Mouse (Mus musculus): ENCODE results near the gene Adamts14. TPM values are rescaled to one million over a fixed set of nuclear protein-coding genes. Genes with fewer than 3 reads are reported as not detected.

Gene Adamts14
- polyA plus RNA-seq, 1 experiment from 2014 or later, result 0.85 TPM

DNA sequence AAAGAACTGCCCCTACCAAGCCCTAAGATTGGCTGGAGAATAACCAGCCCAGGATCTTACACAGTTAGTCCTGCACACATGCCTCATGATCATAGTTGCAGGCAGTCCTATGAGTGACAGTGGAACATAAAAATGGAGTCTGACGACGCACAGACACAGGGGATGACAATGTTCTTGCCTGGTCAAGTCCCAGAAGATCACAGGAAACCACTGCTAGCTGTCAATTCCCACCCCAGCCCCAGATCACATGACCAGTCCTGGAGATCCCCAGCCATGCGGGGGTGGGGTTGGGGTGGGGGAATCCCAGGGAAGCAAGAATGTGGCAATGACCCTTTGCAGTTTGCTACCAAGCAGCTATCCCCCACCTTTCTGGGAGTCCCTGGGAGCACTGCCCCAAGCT lies 69.3 kb downstream of the Adamts14 start:
- H3K4me2 ChIP-seq, result no peak overlapping the region
- 0 out of 2 replicates have a peak, but pooled peaks cover 3% of the 10 kb centered on the region for H3K4me1 ChIP-seq (replicated peaks)
- H3K9ac ChIP-seq (replicated peaks), result no peak overlapping the region
- no peak overlapping the region for H3K4me3 ChIP-seq (replicated peaks)
- ATAC-seq (ENCODE audit: insufficient number of reproducible peaks, insufficient read depth, low FRiP score, low TSS enrichment, low read depth), result no peak
- no peaks in the 10 kb centered on the region for H3K36me3 ChIP-seq
- H3K27me3 ChIP-seq, result no peaks in the 10 kb centered on the region
- H3K9me3 ChIP-seq, result no peaks in the 10 kb centered on the region
- no peak overlapping the region for H3K27ac ChIP-seq
- 56% methylated on average over 3 of the region's 3 CpGs for WGBS

DNA sequence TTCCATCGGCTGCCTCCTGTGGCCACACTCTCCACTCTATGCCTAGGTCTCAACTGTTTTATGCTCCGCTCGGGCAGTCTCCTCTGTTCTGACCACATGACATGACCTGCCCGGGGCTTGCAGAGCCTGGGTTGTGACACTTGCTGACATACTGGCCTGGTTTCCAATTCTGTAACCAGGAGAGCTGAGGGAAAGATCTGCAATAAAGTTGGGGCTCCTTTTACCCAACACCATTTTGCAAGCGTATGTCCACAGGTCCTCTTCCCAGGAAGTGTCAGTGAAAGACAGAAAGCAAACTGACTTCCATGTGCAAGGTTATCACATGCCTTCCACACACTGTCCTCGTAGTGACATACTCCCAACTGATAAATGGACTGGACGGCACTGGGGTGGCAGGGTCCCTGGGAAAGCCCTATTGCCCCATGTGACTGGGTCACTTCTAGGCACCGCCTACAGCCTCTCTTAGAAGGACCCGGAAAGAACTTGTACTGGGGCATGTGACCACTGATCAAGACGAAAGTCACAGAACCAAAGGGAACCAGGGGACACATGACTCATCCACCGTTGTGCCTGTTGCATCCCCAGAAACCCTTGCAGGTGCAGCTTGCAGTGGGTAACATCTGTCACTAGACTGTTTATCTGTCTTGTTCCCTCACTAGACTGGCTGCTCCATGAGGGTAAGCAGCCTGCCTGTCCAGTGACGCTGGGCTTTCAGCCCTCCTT lies 71.5 kb downstream of the Adamts14 start:
- no peaks in the 10 kb centered on the region for H3K36me3 ChIP-seq
- H3K4me2 ChIP-seq, result no peak overlapping the region
- 0 out of 2 replicates have a peak, but pooled peaks cover 3% of the 10 kb centered on the region for H3K4me1 ChIP-seq (replicated peaks)
- no peak overlapping the region for H3K9ac ChIP-seq (replicated peaks)
- no peak overlapping the region for H3K27ac ChIP-seq
- no peak for ATAC-seq (ENCODE audit: insufficient number of reproducible peaks, insufficient read depth, low FRiP score, low TSS enrichment, low read depth)
- H3K27me3 ChIP-seq, result no peaks in the 10 kb centered on the region
- WGBS, result 80% methylated on average over 12 of the region's 12 CpGs
- H3K4me3 ChIP-seq (replicated peaks), result no peak overlapping the region
- no peaks in the 10 kb centered on the region for H3K9me3 ChIP-seq

DNA sequence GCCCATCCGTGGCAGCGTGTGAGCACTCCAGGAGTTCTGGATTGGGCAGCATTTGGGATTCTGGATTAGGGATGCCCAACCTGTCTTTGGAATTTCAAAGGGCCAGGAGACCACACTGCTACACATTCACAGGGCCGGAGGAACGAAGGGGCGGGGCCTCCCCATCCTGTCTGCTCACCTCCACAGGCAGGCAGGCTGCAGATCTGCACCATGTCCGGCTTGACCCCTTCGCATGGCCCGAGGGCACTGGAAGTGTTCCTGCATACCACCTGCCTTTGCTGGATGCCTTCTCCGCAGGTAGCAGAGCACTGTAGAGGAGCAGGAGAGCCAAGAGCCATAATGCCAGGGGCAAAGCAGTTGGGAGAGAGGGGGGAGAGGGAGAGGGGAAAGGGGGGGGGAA lies 72.2 kb downstream of the Adamts14 start:
- Histone ChIP-seq H3K4me1 (replicated peaks) (0 out of 2 replicates have a peak, but pooled peaks cover 3% of the 10 kb centered on the region), H3K4me2 (no peak overlapping the region), H3K9ac (replicated peaks) (no peak overlapping the region), H3K9me3 (no peaks in the 10 kb centered on the region), H3K27me3 (no peaks in the 10 kb centered on the region), H3K27ac (no peak overlapping the region), H3K4me3 (replicated peaks) (no peak overlapping the region), H3K36me3 (no peaks in the 10 kb centered on the region)
- 43% methylated on average over 9 of the region's 9 CpGs for WGBS
- no peak for ATAC-seq (ENCODE audit: insufficient number of reproducible peaks, insufficient read depth, low FRiP score, low TSS enrichment, low read depth)

DNA sequence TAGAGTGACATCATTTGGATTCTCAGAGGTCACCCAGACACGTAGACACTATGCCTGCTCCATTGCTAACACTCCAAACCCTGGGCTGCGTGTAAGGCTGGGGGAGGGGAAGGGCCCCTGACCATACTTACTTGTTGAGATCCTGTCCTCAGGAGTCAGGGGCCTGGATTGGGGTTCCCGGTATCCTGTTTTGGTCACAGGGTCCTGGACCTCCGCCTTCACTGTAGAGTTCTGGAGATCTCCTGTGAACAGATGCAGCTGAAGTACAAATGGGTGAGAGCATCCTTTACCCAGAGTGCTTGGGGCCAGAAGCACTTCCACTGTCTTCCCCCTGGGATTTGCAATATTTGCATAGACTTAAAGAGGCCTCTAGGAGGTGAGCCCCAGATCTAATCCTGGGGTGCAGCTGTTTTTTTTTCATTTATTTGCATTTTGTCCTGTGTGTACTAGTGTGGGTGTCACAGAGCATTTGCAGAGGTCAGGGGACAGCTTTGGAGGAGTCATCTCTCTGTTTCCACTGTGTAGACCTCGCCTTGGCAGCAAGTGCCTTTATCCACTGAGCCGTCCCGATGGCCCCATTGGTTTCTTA lies 72.9 kb downstream of the Adamts14 start:
- H3K9ac ChIP-seq (replicated peaks), result no peak overlapping the region
- no peaks in the 10 kb centered on the region for H3K36me3 ChIP-seq
- no peaks in the 10 kb centered on the region for H3K9me3 ChIP-seq
- no peak overlapping the region for H3K4me3 ChIP-seq (replicated peaks)
- no peak overlapping the region for H3K4me2 ChIP-seq
- H3K27ac ChIP-seq, result no peak overlapping the region
- no peaks in the 10 kb centered on the region for H3K27me3 ChIP-seq
- ATAC-seq (ENCODE audit: insufficient number of reproducible peaks, insufficient read depth, low FRiP score, low TSS enrichment, low read depth), result no peak
- H3K4me1 ChIP-seq (replicated peaks), result 0 out of 2 replicates have a peak, but pooled peaks cover 3% of the 10 kb centered on the region
- WGBS, result 77% methylated on average over 7 of the region's 7 CpGs

DNA sequence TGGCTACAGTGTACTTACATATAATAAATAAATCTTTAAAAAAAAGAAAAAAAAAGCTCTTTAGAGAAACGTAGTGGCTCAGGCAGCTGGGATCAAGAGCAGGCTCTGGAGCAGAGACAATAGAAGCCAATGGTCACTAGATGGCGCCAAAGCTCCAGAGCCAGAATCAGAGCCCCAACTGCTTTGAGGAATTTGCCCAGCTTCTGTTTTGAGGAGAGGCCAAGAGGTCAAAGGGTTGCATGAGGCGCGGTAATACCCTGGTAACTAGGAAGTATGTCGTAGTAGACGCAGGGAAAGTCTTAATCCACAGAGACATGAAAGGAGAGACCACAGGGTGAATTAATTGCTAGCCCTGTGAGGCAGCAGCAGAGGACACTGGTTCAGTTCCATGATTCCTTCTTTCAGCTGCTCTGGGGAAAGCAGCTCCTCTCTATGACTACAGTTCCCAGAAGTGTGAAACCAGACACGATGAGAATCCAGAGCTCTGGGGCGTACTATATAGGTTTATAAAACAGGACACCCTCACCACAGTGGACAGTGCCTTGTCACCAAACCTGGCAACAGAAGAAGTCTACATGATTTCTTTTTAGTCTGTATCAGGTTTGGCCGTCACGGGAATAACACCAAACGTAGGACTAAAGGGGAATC lies 73.5 kb downstream of the Adamts14 start:
- Histone ChIP-seq H3K4me2 (no peak overlapping the region), H3K9ac (replicated peaks) (no peak overlapping the region), H3K9me3 (no peaks in the 10 kb centered on the region), H3K27me3 (no peaks in the 10 kb centered on the region), H3K4me1 (replicated peaks) (0 out of 2 replicates have a peak, but pooled peaks cover 3% of the 10 kb centered on the region), H3K4me3 (replicated peaks) (no peak overlapping the region), H3K36me3 (no peaks in the 10 kb centered on the region), H3K27ac (no peak overlapping the region)
- ATAC-seq (ENCODE audit: insufficient number of reproducible peaks, insufficient read depth, low FRiP score, low TSS enrichment, low read depth), result no peak
- WGBS, result 31% methylated on average over 11 of the region's 11 CpGs

DNA sequence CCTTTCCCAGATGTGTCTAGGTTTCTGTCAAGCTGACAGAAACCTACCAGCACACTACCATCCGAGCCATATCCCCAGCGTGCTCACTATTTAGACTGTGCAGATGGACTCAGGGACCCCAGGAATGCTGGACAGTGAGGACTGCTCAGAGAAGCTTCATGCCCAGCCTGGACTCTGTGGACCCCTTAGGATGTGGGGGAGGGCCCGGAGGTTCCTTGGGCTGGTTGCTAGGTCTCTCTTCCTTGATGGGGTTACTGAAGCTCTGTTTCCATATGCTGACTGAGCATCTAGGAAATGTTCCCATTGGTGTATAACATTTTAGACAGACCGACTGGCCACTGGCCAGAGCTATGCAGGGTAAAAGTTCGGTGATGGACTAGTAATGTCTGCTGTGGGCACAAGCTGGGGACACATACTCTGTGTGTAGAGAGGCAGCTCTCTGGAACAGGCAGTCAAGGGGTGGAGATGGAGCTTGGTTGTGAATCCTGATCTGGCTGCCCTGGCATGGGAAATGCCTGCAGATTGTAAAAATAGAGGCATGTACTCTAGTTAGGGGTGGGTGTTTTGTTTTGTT lies 77.4 kb downstream of the Adamts14 start:
- 88% methylated on average over 5 of the region's 5 CpGs for WGBS
- H3K4me3 ChIP-seq (replicated peaks), result no peak overlapping the region
- no peak overlapping the region for H3K27ac ChIP-seq
- no peak overlapping the region for H3K9ac ChIP-seq (replicated peaks)
- no peak for ATAC-seq (ENCODE audit: insufficient number of reproducible peaks, insufficient read depth, low FRiP score, low TSS enrichment, low read depth)
- no peak overlapping the region for H3K4me2 ChIP-seq
- H3K9me3 ChIP-seq, result no peaks in the 10 kb centered on the region
- no peaks in the 10 kb centered on the region for H3K27me3 ChIP-seq
- 0 out of 2 replicates have a peak, but pooled peaks cover 3% of the 10 kb centered on the region for H3K4me1 ChIP-seq (replicated peaks)
- no peaks in the 10 kb centered on the region for H3K36me3 ChIP-seq

DNA sequence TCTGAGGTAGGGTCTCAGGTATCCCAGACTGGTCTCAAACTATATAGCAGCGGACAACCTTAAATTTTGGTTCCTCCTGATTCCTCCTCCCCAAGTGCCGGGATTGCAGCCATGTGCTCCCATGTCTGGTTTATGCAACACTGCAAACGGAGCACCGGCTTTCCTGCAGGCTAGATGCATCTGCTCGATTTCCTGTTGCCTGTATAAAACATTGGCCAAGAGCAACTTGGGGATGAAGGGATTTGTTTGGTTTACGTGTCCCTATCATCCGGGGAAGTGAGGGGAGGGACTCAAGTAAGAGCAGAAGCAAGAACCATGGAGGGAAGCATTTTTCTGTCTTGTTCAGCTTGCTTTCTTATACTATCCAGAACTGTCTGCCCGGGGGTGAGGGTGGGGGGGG lies 78.0 kb downstream of the Adamts14 start:
- 83% methylated on average over 8 of the region's 8 CpGs for WGBS
- Histone ChIP-seq H3K4me3 (replicated peaks) (no peak overlapping the region), H3K36me3 (no peaks in the 10 kb centered on the region), H3K9me3 (no peaks in the 10 kb centered on the region), H3K4me2 (no peak overlapping the region), H3K4me1 (replicated peaks) (0 out of 2 replicates have a peak, but pooled peaks cover 3% of the 10 kb centered on the region), H3K9ac (replicated peaks) (no peak overlapping the region), H3K27me3 (no peaks in the 10 kb centered on the region), H3K27ac (no peak overlapping the region)
- ATAC-seq (ENCODE audit: insufficient number of reproducible peaks, insufficient read depth, low FRiP score, low TSS enrichment, low read depth), result no peak

DNA sequence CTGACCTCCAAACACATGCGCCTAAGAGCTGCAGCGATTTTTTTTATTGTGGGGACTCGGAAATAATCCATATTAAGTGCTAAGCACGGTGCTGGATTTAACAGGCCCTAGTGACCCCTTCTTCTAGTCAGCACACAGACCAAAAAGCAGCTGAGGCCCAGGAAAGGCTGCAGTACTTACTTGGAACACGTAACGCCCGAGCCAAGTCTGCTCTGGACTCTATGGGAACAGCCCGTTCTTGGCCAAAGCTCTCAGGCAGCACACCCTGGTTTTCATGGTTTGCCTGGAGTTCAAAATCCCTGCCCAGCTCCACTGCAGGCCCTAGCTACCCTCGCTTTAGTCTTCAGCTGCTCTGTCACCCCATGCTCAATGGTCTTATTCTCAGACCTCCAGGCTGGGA lies 78.6 kb downstream of the Adamts14 start:
- Histone ChIP-seq H3K9me3 (no peaks in the 10 kb centered on the region), H3K4me3 (replicated peaks) (no peak overlapping the region), H3K9ac (replicated peaks) (no peak overlapping the region), H3K36me3 (no peaks in the 10 kb centered on the region), H3K27ac (no peak overlapping the region), H3K4me1 (replicated peaks) (0 out of 2 replicates have a peak, but pooled peaks cover under 1% of the 10 kb centered on the region), H3K27me3 (no peaks in the 10 kb centered on the region), H3K4me2 (no peak overlapping the region)
- 83% methylated on average over 9 of the region's 9 CpGs for WGBS
- no peak for ATAC-seq (ENCODE audit: insufficient number of reproducible peaks, insufficient read depth, low FRiP score, low TSS enrichment, low read depth)

DNA sequence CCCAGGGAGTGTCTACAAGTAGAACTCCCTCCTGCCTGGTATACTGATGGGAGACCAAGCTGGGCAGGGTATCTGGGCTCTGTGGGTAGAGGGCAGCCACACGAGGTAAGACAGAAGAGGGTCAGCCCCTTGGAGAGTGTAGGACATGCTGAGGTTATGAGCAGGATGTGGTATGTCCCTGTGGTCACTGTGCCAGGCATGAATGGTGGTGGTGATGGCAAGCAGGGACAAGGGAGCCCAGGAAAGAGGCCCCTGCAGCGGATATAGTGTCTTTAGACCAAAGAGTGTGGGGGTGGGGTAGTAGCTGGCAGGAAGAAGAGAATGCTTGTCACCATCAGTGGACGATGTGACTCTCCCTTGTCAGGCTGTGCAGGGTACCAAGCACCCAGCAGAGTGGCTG lies 85.2 kb downstream of the Adamts14 start:
- 66% methylated on average over 3 of the region's 3 CpGs for WGBS
- no peak for ATAC-seq (ENCODE audit: insufficient number of reproducible peaks, insufficient read depth, low FRiP score, low TSS enrichment, low read depth)
- Histone ChIP-seq H3K4me3 (replicated peaks) (no peak overlapping the region), H3K4me1 (replicated peaks) (peaks cover 10% of the 10 kb centered on the region), H3K27me3 (peaks cover 7% of the 10 kb centered on the region), H3K36me3 (no peaks in the 10 kb centered on the region), H3K4me2 (no peak overlapping the region), H3K27ac (no peak overlapping the region), H3K9ac (replicated peaks) (no peak overlapping the region), H3K9me3 (no peaks in the 10 kb centered on the region)

DNA sequence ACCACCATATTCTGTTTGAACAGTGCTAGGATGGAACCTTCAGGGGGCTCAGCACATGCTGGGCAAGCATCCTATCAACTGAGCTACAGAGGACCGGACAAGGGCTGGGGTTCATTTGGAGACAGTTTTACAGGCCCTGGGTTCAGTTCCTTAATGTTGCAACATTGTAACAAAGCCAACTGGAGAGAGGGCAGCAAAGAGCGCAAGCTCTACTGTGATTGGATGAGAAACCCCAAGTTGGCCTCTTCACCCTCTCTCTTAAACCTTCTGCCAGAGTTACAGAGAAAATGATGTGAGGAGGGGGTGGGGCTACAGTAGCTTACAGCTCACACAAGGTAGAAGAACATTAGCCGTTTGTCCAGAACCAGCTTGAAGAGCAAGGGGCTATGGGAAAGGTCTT lies 86.2 kb downstream of the Adamts14 start:
- Histone ChIP-seq H3K4me2 (no peak overlapping the region), H3K27ac (no peak overlapping the region), H3K9me3 (no peaks in the 10 kb centered on the region), H3K9ac (replicated peaks) (no peak overlapping the region), H3K36me3 (no peaks in the 10 kb centered on the region), H3K4me3 (replicated peaks) (no peak overlapping the region), H3K4me1 (replicated peaks) (peaks cover 13% of the 10 kb centered on the region), H3K27me3 (peaks cover 7% of the 10 kb centered on the region)
- ATAC-seq (ENCODE audit: insufficient number of reproducible peaks, insufficient read depth, low FRiP score, low TSS enrichment, low read depth), result no peak
- 64% methylated on average over 3 of the region's 3 CpGs for WGBS

DNA sequence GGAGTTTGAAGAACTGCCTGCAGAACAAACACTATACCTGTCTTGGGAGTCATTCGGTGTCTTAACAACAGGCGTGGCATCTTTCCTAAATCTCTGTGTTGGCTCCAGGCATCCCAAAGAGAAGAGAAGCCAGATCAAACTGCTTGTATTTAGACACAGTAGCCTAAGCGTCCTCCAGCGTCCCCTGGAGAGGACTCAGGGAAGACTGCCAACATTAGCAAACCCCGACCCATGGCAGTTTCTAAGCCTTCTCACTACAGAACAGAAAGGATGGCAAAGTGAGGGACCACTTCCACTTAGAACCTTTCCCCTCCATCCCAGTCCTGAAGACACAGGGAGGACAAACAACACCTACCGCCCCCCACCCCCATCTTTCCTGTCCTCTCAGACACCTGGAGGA lies 93.3 kb downstream of the Adamts14 start:
- no peaks in the 10 kb centered on the region for H3K9me3 ChIP-seq
- ATAC-seq (ENCODE audit: insufficient number of reproducible peaks, insufficient read depth, low FRiP score, low TSS enrichment, low read depth), result no peak
- no peak overlapping the region for H3K4me3 ChIP-seq (replicated peaks)
- WGBS, result 81% methylated on average over 6 of the region's 6 CpGs
- H3K27ac ChIP-seq, result no peak overlapping the region
- peaks cover 29% of the 10 kb centered on the region for H3K27me3 ChIP-seq
- no peak overlapping the region for H3K9ac ChIP-seq (replicated peaks)
- H3K4me2 ChIP-seq, result no peak overlapping the region
- H3K4me1 ChIP-seq (replicated peaks), result peaks cover 7% of the 10 kb centered on the region
- no peaks in the 10 kb centered on the region for H3K36me3 ChIP-seq

All from limb, embryonic 12.5 days (tissue).